Mouse (Mus musculus) stomach, postnatal 0 days (tissue): ENCODE results near the gene Bmp2k.

ENCODE experiments used
- CTCF ChIP-seq: IDR thresholded peaks from 2 replicates; pipeline ENCODE4 v1.5.1; 2016; ENCODE audit warnings: antibody characterized with exemption, low read depth, mild to moderate bottlenecking, moderate library complexity
- EP300 ChIP-seq: optimal IDR thresholded peaks from 2 replicates; pipeline ENCODE3; 2016; ENCODE audit warnings: antibody characterized with exemption

DNA sequence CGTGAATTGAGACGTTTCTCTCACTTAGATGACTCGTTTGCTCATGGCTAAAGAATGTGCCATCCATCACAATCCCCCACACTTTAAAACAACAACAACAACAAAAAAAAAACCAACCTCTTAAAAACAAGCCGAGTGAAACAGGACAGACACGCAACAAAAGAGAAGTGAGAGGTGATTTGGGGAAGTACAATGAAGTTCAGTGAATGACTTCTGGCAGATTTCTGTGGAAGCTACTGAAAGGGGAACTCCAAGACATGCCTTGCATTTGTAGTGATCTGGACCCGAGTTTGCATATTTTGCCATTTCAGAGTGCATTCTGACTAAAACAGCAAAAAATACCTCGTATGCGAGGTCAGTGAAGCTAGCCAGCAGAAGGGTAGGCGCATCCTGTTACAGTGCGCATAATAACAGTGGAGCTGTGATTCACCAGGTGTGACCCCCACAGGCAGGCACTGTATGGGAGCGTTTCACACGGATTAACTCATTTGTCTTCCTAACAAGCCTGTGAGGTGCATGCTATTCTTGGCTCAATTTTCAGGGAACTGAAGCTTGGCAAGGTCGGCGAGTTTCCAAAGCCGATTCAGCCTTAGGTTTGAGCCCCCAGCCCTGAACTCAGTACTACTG, 17.4 kb upstream of the Bmp2k start:
- TF ChIP-seq CTCF (no peak), EP300 (no peak)
